ENCODE assay signal across 24 mouse cellular contexts in the genomic region with DNA sequence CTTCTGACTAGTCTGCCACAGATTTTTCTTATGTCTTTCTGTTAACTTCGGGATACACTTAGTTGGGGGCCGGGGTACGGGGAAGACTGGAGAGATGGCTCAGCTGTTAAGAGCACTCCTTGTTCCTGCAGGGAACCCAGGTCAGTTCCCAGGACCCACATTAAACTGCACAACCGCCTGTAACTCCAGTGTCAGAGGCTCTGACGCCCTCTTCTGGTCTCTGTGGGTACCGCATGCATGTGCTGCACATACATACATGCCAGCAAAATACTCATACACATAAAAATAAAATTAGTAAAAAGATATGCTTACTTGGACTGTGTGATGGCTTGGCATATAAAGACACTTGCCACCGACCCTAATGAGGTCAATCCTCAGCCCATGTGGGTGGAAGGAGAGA. TPM values are rescaled to one million over a fixed set of nuclear protein-coding genes. Genes with fewer than 3 reads are reported as not detected.
DNase-seq lines count a peak whose midpoint lies in the region; ATAC-seq and TF ChIP-seq lines count a peak whose summit lies in the region.
"Had no signal": no experiment of that assay in that cellular context is flagged by ENCODE, and none has a peak within 500 bp of the region (broad histone marks: within the 10 kb centered on the region; RNA-seq: fewer than 3 reads in every experiment).

No protein-coding gene starts in this region.

- H3K79me2 ChIP-seq in MEL (ENCODE audit: control insufficient read depth, insufficient read depth, low read length, poor library complexity): no peaks in the 10 kb centered on the region

- no peaks in the 10 kb centered on the region for H3K9me3 ChIP-seq in intestine, postnatal 0 days (ENCODE audit: control insufficient read depth)
- H3K9me3 ChIP-seq in intestine, embryonic 16.5 days (ENCODE audit: control insufficient read depth, low read length): peaks cover 4% of the 10 kb centered on the region; the same call in 1 of the 2 replicates
- no peaks in the 10 kb centered on the region for H3K9me3 ChIP-seq in lung, embryonic 14.5 days (ENCODE audit: low read depth, low read length)
- H3K9me3 ChIP-seq in MEL (replicated peaks; ENCODE audit: insufficient read depth, low read length): no peaks in the 10 kb centered on the region
- H3K9me3 ChIP-seq in stomach, postnatal 0 days (ENCODE audit: control insufficient read depth, low read length): no peaks in the 10 kb centered on the region
- H3K9me3 ChIP-seq: hindbrain, embryonic 13.5 days; neural tube, embryonic 12.5 days had no signal

- 0 out of 2 replicates have a peak, but pooled peaks have one; percentile 22 for TF ChIP-seq CTCF in intestine, postnatal 0 days (IDR thresholded peaks at IDR 0.05; ENCODE audit: low read depth)
- TF ChIP-seq CTCF in lung, embryonic 14.5 days (IDR thresholded peaks at IDR 0.05; ENCODE audit: low read depth): peak; percentile 21; the same call in 1 of the 2 replicates
- peak; percentile 27 to 32 (median 30); a peak in 3 of 6 replicates for TF ChIP-seq CTCF in MEL (IDR thresholded peaks at IDR 0.05 in 2 of 3, conservative IDR thresholded peaks at IDR 0.05 in 1 of 3; ENCODE audit: control insufficient read depth in 1 of 3, insufficient read depth in 1 of 3, low read depth in 2 of 3, low read length in 3 of 3, poor library complexity in 1 of 3, severe bottlenecking in 1 of 3)
- TF ChIP-seq CTCF in stomach, postnatal 0 days (IDR thresholded peaks at IDR 0.05; ENCODE audit: low read depth): peak; percentile 14; the same call in 1 of the 2 replicates

- DNase-seq in lung, embryonic 14.5 days: no peak
- no peak for DNase-seq in lung, adult 18-20 months
- DNase-seq in MEL (ENCODE audit: low read depth, low spot score): no peak
- no peak for DNase-seq in stomach, postnatal 0 days (ENCODE audit: low spot score)
- no peak for DNase-seq in spleen, postnatal 4 days (ENCODE audit: low spot score in 2 of 2)
- DNase-seq: adrenal gland, postnatal 14 days; cerebellum, adult 2 months; cerebellum, postnatal 25 days; gastrocnemius, postnatal 25 days; heart, adult 18-20 months; kidney, adult 8-10 months; kidney, postnatal 14 days; lung, postnatal 14 days; midbrain, embryonic 14.5 days; thymus, postnatal 36 days had no signal

- H3K9ac ChIP-seq in intestine, postnatal 0 days (ENCODE audit: low read depth, low read length): no peak overlapping the region
- H3K9ac ChIP-seq in intestine, embryonic 16.5 days (ENCODE audit: low read depth, low read length): no peak overlapping the region
- no peak overlapping the region for H3K9ac ChIP-seq in lung, embryonic 14.5 days
- no peak overlapping the region for H3K9ac ChIP-seq in MEL (ENCODE audit: control insufficient read depth, low read depth, low read length, poor library complexity, severe bottlenecking)
- H3K9ac ChIP-seq in stomach, postnatal 0 days (ENCODE audit: low read length): no peak overlapping the region
- H3K9ac ChIP-seq: embryonic facial prominence, embryonic 12.5 days; hindbrain, embryonic 13.5 days; limb, embryonic 12.5 days; neural tube, embryonic 12.5 days had no signal

- TF ChIP-seq RAD21 in MEL (IDR thresholded peaks at IDR 0.05; ENCODE audit: low read depth, low read length): no peak; the same call in 1 of the 2 replicates

- no peaks in the 10 kb centered on the region for H3K36me3 ChIP-seq in intestine, postnatal 0 days (ENCODE audit: control insufficient read depth, insufficient read depth)
- no peaks in the 10 kb centered on the region for H3K36me3 ChIP-seq in intestine, embryonic 16.5 days (ENCODE audit: control insufficient read depth, insufficient read depth, low read length)
- H3K36me3 ChIP-seq in lung, embryonic 14.5 days (ENCODE audit: insufficient read depth): no peaks in the 10 kb centered on the region
- H3K36me3 ChIP-seq in MEL (ENCODE audit: control insufficient read depth in 1 of 2, insufficient read depth in 2 of 2, low read length in 2 of 2): no peaks in the 10 kb centered on the region
- H3K36me3 ChIP-seq in stomach, postnatal 0 days (ENCODE audit: control insufficient read depth, insufficient read depth, low read length): no peaks in the 10 kb centered on the region
- H3K36me3 ChIP-seq: embryonic facial prominence, embryonic 12.5 days; hindbrain, embryonic 13.5 days; limb, embryonic 12.5 days; neural tube, embryonic 12.5 days had no signal

- H3K4me2 ChIP-seq in intestine, postnatal 0 days (replicated peaks; ENCODE audit: low read depth): no peak overlapping the region
- no peak overlapping the region for H3K4me2 ChIP-seq in intestine, embryonic 16.5 days (ENCODE audit: low read depth, low read length)
- H3K4me2 ChIP-seq in lung, embryonic 14.5 days: no peak overlapping the region
- H3K4me2 ChIP-seq in stomach, postnatal 0 days (replicated peaks; ENCODE audit: low read depth): no peak overlapping the region
- H3K4me2 ChIP-seq: embryonic facial prominence, embryonic 12.5 days; hindbrain, embryonic 13.5 days; limb, embryonic 12.5 days; neural tube, embryonic 12.5 days had no signal

- 81% methylated on average over 7 of the region's 7 CpGs for WGBS in intestine, postnatal 0 days
- WGBS in intestine, embryonic 16.5 days: 86% methylated on average over 7 of the region's 7 CpGs
- WGBS in lung, embryonic 14.5 days: 83% methylated on average over 7 of the region's 7 CpGs
- WGBS in stomach, postnatal 0 days: 84% methylated on average over 7 of the region's 7 CpGs

- H3K4me1 ChIP-seq in intestine, postnatal 0 days (replicated peaks; ENCODE audit: control insufficient read depth, insufficient read depth, low read length): no peaks in the 10 kb centered on the region
- H3K4me1 ChIP-seq in intestine, embryonic 16.5 days (ENCODE audit: control insufficient read depth, insufficient read depth, low read length): no peaks in the 10 kb centered on the region
- no peaks in the 10 kb centered on the region for H3K4me1 ChIP-seq in lung, embryonic 14.5 days (ENCODE audit: insufficient read depth)
- H3K4me1 ChIP-seq in MEL (ENCODE audit: control insufficient read depth in 1 of 2, insufficient read depth in 2 of 2, low read length in 2 of 2): no peaks in the 10 kb centered on the region
- no peaks in the 10 kb centered on the region for H3K4me1 ChIP-seq in stomach, postnatal 0 days (replicated peaks; ENCODE audit: control insufficient read depth, insufficient read depth)
- H3K4me1 ChIP-seq: embryonic facial prominence, embryonic 12.5 days; hindbrain, embryonic 13.5 days; neural tube, embryonic 12.5 days had no signal

- no peak for TF ChIP-seq POLR2A in MEL (IDR thresholded peaks at IDR 0.05; ENCODE audit: control insufficient read depth in 1 of 2, insufficient read depth in 1 of 2, low read depth in 1 of 2, low read length in 2 of 2, poor library complexity in 1 of 2)

- no peak for ATAC-seq in intestine, postnatal 0 days
- ATAC-seq in intestine, embryonic 16.5 days: no peak
- no peak for ATAC-seq in lung, embryonic 14.5 days (ENCODE audit: insufficient read depth)
- ATAC-seq in stomach, postnatal 0 days (ENCODE audit: low FRiP score, low TSS enrichment): no peak
- ATAC-seq: CD4-positive, CD25-positive, alpha-beta regulatory T cell, adult 4 months; inflammation-experienced regulatory T-cells, adult 6 months; Patski had no signal

- H3K27ac ChIP-seq in intestine, postnatal 0 days (ENCODE audit: low read depth, low read length): no peak overlapping the region
- no peak overlapping the region for H3K27ac ChIP-seq in intestine, embryonic 16.5 days (ENCODE audit: low read length)
- H3K27ac ChIP-seq in lung, embryonic 14.5 days (ENCODE audit: low read depth): no peak overlapping the region
- H3K27ac ChIP-seq in MEL (ENCODE audit: control insufficient read depth, low read depth, low read length): no peak overlapping the region
- no peak overlapping the region for H3K27ac ChIP-seq in stomach, postnatal 0 days (replicated peaks)
- H3K27ac ChIP-seq: embryonic facial prominence, embryonic 12.5 days; hindbrain, embryonic 13.5 days; limb, embryonic 12.5 days; neural tube, embryonic 12.5 days had no signal

- no peaks in the 10 kb centered on the region for H3K27me3 ChIP-seq in intestine, postnatal 0 days (replicated peaks; ENCODE audit: control insufficient read depth, insufficient read depth, low read length)
- H3K27me3 ChIP-seq in intestine, embryonic 16.5 days (replicated peaks; ENCODE audit: control insufficient read depth, insufficient read depth, low read length): no peaks in the 10 kb centered on the region
- H3K27me3 ChIP-seq in lung, embryonic 14.5 days (ENCODE audit: insufficient read depth, low read length): no peaks in the 10 kb centered on the region
- no peaks in the 10 kb centered on the region for H3K27me3 ChIP-seq in MEL (ENCODE audit: control insufficient read depth in 1 of 2, insufficient read depth in 2 of 2, low read length in 2 of 2)
- H3K27me3 ChIP-seq in stomach, postnatal 0 days (ENCODE audit: control insufficient read depth, insufficient read depth, low read length): no peaks in the 10 kb centered on the region
- H3K27me3 ChIP-seq: embryonic facial prominence, embryonic 12.5 days; hindbrain, embryonic 13.5 days; limb, embryonic 12.5 days; neural tube, embryonic 12.5 days; Patski had no signal

- H3K4me3 ChIP-seq in intestine, postnatal 0 days (ENCODE audit: low read depth, low read length): no peak overlapping the region
- no peak overlapping the region for H3K4me3 ChIP-seq in intestine, embryonic 16.5 days (ENCODE audit: low read length)
- H3K4me3 ChIP-seq in lung, embryonic 14.5 days (ENCODE audit: low read depth, low read length): no peak overlapping the region
- no peak overlapping the region for H3K4me3 ChIP-seq in MEL (ENCODE audit: control insufficient read depth in 1 of 2, insufficient read depth in 1 of 2, low read depth in 2 of 2, low read length in 2 of 2)
- no peak overlapping the region for H3K4me3 ChIP-seq in stomach, postnatal 0 days (ENCODE audit: low read depth, low read length)
- H3K4me3 ChIP-seq: embryonic facial prominence, embryonic 12.5 days; hindbrain, embryonic 13.5 days; limb, embryonic 12.5 days; neural tube, embryonic 12.5 days had no signal

- no peak for TF ChIP-seq EP300 in MEL (IDR thresholded peaks at IDR 0.05; ENCODE audit: low read depth in 1 of 2, low read length in 2 of 2)
- no peak for TF ChIP-seq EP300 in stomach, postnatal 0 days (optimal IDR thresholded peaks at IDR 0.05)

RNA-seq across cellular contexts. Expression of gene Mtif3, which starts 33.2 kb away (rescaled TPM):
- 29.9 and 32.3 TPM in 2 replicates for polyA plus RNA-seq in intestine, postnatal 0 days (2015; fragmentation: Nextera tagmentation; extraction: Ambion mirVana)
- 28.8 and 31.1 TPM in 2 replicates for polyA plus RNA-seq in intestine, embryonic 16.5 days (2015; fragmentation: Nextera tagmentation; extraction: Ambion mirVana)
- 19.8 and 21.8 TPM in 2 replicates for polyA plus RNA-seq in lung, embryonic 14.5 days (2014; fragmentation: Nextera tagmentation; extraction: Ambion mirVana)
- 22.3 and 22.7 TPM in 2 replicates for total RNA-seq in MEL (2012; rRNA removed)
- polyA plus RNA-seq in MEL (2012; ENCODE audit: insufficient read depth in 1 of 2, insufficient read length in 2 of 2, low read depth in 1 of 2, low replicate concordance in 2 of 2, missing spikeins in 1 of 2): 10 to 100 TPM in 1 of 2 experiments, not detected in 1; 38.2 TPM
- 21.0 and 25.0 TPM in 2 replicates for polyA plus RNA-seq in stomach, postnatal 0 days (2015; fragmentation: Nextera tagmentation; extraction: Ambion mirVana)

RNA-seq across cellular contexts. Expression of gene Gtf3a, which starts 48.4 kb away (rescaled TPM):
- 64.9 and 66.6 TPM in 2 replicates for polyA plus RNA-seq in intestine, postnatal 0 days (2015; fragmentation: Nextera tagmentation; extraction: Ambion mirVana)
- 127 and 136 TPM in 2 replicates for polyA plus RNA-seq in intestine, embryonic 16.5 days (2015; fragmentation: Nextera tagmentation; extraction: Ambion mirVana)
- 124 and 130 TPM in 2 replicates for polyA plus RNA-seq in lung, embryonic 14.5 days (2014; fragmentation: Nextera tagmentation; extraction: Ambion mirVana)
- total RNA-seq in MEL (2012; rRNA removed): 173 and 177 TPM in 2 replicates
- polyA plus RNA-seq in MEL (2012; ENCODE audit: insufficient read depth in 1 of 2, insufficient read length in 2 of 2, low read depth in 1 of 2, low replicate concordance in 2 of 2, missing spikeins in 1 of 2): 100 to 1,000 TPM in 1 of 2 experiments, not detected in 1; 204 TPM
- polyA plus RNA-seq in stomach, postnatal 0 days (2015; fragmentation: Nextera tagmentation; extraction: Ambion mirVana): 67.9 and 70.4 TPM in 2 replicates
